Mouse (Mus musculus): ENCODE measurements around the gene Mtcp1. TPM values are rescaled to one million over a fixed set of nuclear protein-coding genes. Genes with fewer than 3 reads are reported as not detected.

Gene Mtcp1
- 11.6 and 13.5 TPM in 2 replicates for polyA plus RNA-seq (2016; fragmentation: Nextera tagmentation; extraction: Ambion mirVana)

GRCm38 (mm10) chrX:75415936-75416785 is at the start of gene Mtcp1, which contains the start of the genes Cmc4 and Brcc3:
Gene Mtcp1, minus strand, starts transcription at chrX:75416588.
Gene Cmc4, minus strand, starts transcription at chrX:75416584.
Gene Brcc3, plus strand, starts transcription at chrX:75416628.
- Histone ChIP-seq H3K4me2 (replicated peaks) (peak within 1 kb of the TSS; percentile 48), H3K4me1 (no peaks in the 10 kb centered on the region), H3K27ac (replicated peaks) (peak within 1 kb of the TSS; percentile 91), H3K4me3 (peak within 1 kb of the TSS; percentile 53), H3K9me3 (no peaks in the 10 kb centered on the region), H3K9ac (replicated peaks) (peak within 1 kb of the TSS; percentile 57), H3K27me3 (no peaks in the 10 kb centered on the region), H3K36me3 (no peaks in the 10 kb centered on the region)
- ATAC-seq (ENCODE audit: low FRiP score, low read depth), result peak; percentile 100
- WGBS, result 21% methylated on average over 50 of the region's 52 CpGs

- no peak for ATAC-seq (ENCODE audit: low FRiP score, low read depth)
- 81% methylated on average over 1 of the region's 1 CpGs for WGBS
These were observed 38.2 kb upstream of the Mtcp1 start for GRCm38 (mm10) chrX:75454597-75454996.

GRCm38 (mm10) chrX:75409711-75410110 is 6.7 kb downstream of the Mtcp1 start:
- no peak for ATAC-seq (ENCODE audit: low FRiP score, low read depth)
- Histone ChIP-seq H3K4me1 (no peaks in the 10 kb centered on the region), H3K4me3 (no peak overlapping the region), H3K4me2 (replicated peaks) (no peak overlapping the region), H3K9ac (replicated peaks) (no peak overlapping the region), H3K27ac (replicated peaks) (no peak overlapping the region), H3K27me3 (no peaks in the 10 kb centered on the region), H3K9me3 (no peaks in the 10 kb centered on the region), H3K36me3 (no peaks in the 10 kb centered on the region)
- WGBS, result 81% methylated on average over 1 of the region's 1 CpGs

More at GRCm38 (mm10) chrX:75454597-75454996, 38.2 kb upstream of the Mtcp1 start:
- no peaks in the 10 kb centered on the region for H3K9me3 ChIP-seq
- no peaks in the 10 kb centered on the region for H3K4me1 ChIP-seq
- no peak overlapping the region for H3K4me3 ChIP-seq
- H3K4me2 ChIP-seq (replicated peaks), result no peak overlapping the region
- H3K27me3 ChIP-seq, result no peaks in the 10 kb centered on the region
- peaks cover 31% of the 10 kb centered on the region for H3K36me3 ChIP-seq
- no peak overlapping the region for H3K27ac ChIP-seq (replicated peaks)
- no peak overlapping the region for H3K9ac ChIP-seq (replicated peaks)

GRCm38 (mm10) chrX:75403350-75403749 is 13.0 kb downstream of the Mtcp1 start:
- no peak overlapping the region for H3K9ac ChIP-seq (replicated peaks)
- no peaks in the 10 kb centered on the region for H3K4me1 ChIP-seq
- no peak for ATAC-seq (ENCODE audit: low FRiP score, low read depth)
- H3K36me3 ChIP-seq, result no peaks in the 10 kb centered on the region
- no peaks in the 10 kb centered on the region for H3K9me3 ChIP-seq
- H3K4me3 ChIP-seq, result no peak overlapping the region
- no peak overlapping the region for H3K27ac ChIP-seq (replicated peaks)
- no peak overlapping the region for H3K4me2 ChIP-seq (replicated peaks)
- H3K27me3 ChIP-seq, result no peaks in the 10 kb centered on the region

- 67% methylated on average over 2 of the region's 2 CpGs for WGBS
- H3K4me1 ChIP-seq, result no peaks in the 10 kb centered on the region
- H3K27ac ChIP-seq (replicated peaks), result no peak overlapping the region
- H3K27me3 ChIP-seq, result no peaks in the 10 kb centered on the region
- ATAC-seq (ENCODE audit: low FRiP score, low read depth), result no peak
- H3K9ac ChIP-seq (replicated peaks), result no peak overlapping the region
- H3K9me3 ChIP-seq, result no peaks in the 10 kb centered on the region
- H3K4me3 ChIP-seq, result no peak overlapping the region
- H3K36me3 ChIP-seq, result no peaks in the 10 kb centered on the region
- no peak overlapping the region for H3K4me2 ChIP-seq (replicated peaks)
These were observed 13.7 kb downstream of the Mtcp1 start for GRCm38 (mm10) chrX:75402668-75403067.

- Histone ChIP-seq H3K9me3 (no peaks in the 10 kb centered on the region), H3K4me2 (replicated peaks) (no peak overlapping the region), H3K27ac (replicated peaks) (no peak overlapping the region), H3K4me1 (no peaks in the 10 kb centered on the region), H3K27me3 (no peaks in the 10 kb centered on the region), H3K9ac (replicated peaks) (no peak overlapping the region), H3K36me3 (no peaks in the 10 kb centered on the region), H3K4me3 (no peak overlapping the region)
- ATAC-seq (ENCODE audit: low FRiP score, low read depth), result no peak
- 90% methylated on average over 1 of the region's 1 CpGs for WGBS
These were observed 16.9 kb downstream of the Mtcp1 start for GRCm38 (mm10) chrX:75399471-75399870.

GRCm38 (mm10) chrX:75382195-75382771 is 34.1 kb downstream of the Mtcp1 start, which contains the start of the genes Fundc2 and F8:
Gene Fundc2, plus strand, starts transcription at chrX:75382399.
Gene F8, minus strand, starts transcription at chrX:75382615.
- WGBS, result 15% methylated on average over 25 of the region's 25 CpGs
- H3K36me3 ChIP-seq, result no peaks in the 10 kb centered on the region
- peak; percentile 97 for ATAC-seq (ENCODE audit: low FRiP score, low read depth)
- H3K9me3 ChIP-seq, result no peaks in the 10 kb centered on the region
- no peaks in the 10 kb centered on the region for H3K4me1 ChIP-seq
- peak within 1 kb of the TSS; percentile 49 for H3K4me3 ChIP-seq
- peak within 1 kb of the TSS; percentile 50 for H3K4me2 ChIP-seq (replicated peaks)
- H3K27ac ChIP-seq (replicated peaks), result no peak within 1 kb of the TSS; the same call in 1 of the 2 replicates
- H3K9ac ChIP-seq (replicated peaks), result peak within 1 kb of the TSS; percentile 47
- no peaks in the 10 kb centered on the region for H3K27me3 ChIP-seq

GRCm38 (mm10) chrX:75381699-75382098 is 34.7 kb downstream of the Mtcp1 start:
- Histone ChIP-seq H3K4me3 (peak overlapping the region; percentile 49), H3K36me3 (no peaks in the 10 kb centered on the region), H3K27ac (replicated peaks) (no peak overlapping the region), H3K4me1 (no peaks in the 10 kb centered on the region), H3K9ac (replicated peaks) (no peak overlapping the region), H3K27me3 (no peaks in the 10 kb centered on the region), H3K4me2 (replicated peaks) (peak overlapping the region; percentile 50), H3K9me3 (no peaks in the 10 kb centered on the region)
- WGBS, result 74% methylated on average over 5 of the region's 5 CpGs
- peak; percentile 50 for ATAC-seq (ENCODE audit: low FRiP score, low read depth)

- 81% methylated on average over 1 of the region's 1 CpGs for WGBS
- ATAC-seq (ENCODE audit: low FRiP score, low read depth), result no peak
- Histone ChIP-seq H3K9me3 (no peaks in the 10 kb centered on the region), H3K27ac (replicated peaks) (no peak overlapping the region), H3K4me3 (no peak overlapping the region), H3K4me1 (no peaks in the 10 kb centered on the region), H3K36me3 (no peaks in the 10 kb centered on the region), H3K9ac (replicated peaks) (no peak overlapping the region), H3K27me3 (no peaks in the 10 kb centered on the region), H3K4me2 (replicated peaks) (no peak overlapping the region)
These were observed 35.2 kb downstream of the Mtcp1 start for GRCm38 (mm10) chrX:75381176-75381575.

- H3K27ac ChIP-seq (replicated peaks), result no peak overlapping the region
- H3K27me3 ChIP-seq, result no peaks in the 10 kb centered on the region
- H3K36me3 ChIP-seq, result no peaks in the 10 kb centered on the region
- no peak overlapping the region for H3K4me2 ChIP-seq (replicated peaks)
- no peak overlapping the region for H3K9ac ChIP-seq (replicated peaks)
- H3K4me3 ChIP-seq, result no peak overlapping the region
- no peaks in the 10 kb centered on the region for H3K9me3 ChIP-seq
- H3K4me1 ChIP-seq, result no peaks in the 10 kb centered on the region
- ATAC-seq (ENCODE audit: low FRiP score, low read depth), result no peak
These were observed 39.6 kb downstream of the Mtcp1 start for GRCm38 (mm10) chrX:75376815-75377214.

- 78% methylated on average over 2 of the region's 2 CpGs for WGBS
- Histone ChIP-seq H3K36me3 (no peaks in the 10 kb centered on the region), H3K4me2 (replicated peaks) (no peak overlapping the region), H3K27ac (replicated peaks) (no peak overlapping the region), H3K4me1 (no peaks in the 10 kb centered on the region), H3K9ac (replicated peaks) (no peak overlapping the region), H3K9me3 (no peaks in the 10 kb centered on the region), H3K27me3 (no peaks in the 10 kb centered on the region), H3K4me3 (no peak overlapping the region)
- ATAC-seq (ENCODE audit: low FRiP score, low read depth), result no peak
These were observed 43.5 kb downstream of the Mtcp1 start for GRCm38 (mm10) chrX:75372666-75373425.

GRCm38 (mm10) chrX:75370197-75370596 is 46.2 kb downstream of the Mtcp1 start:
- no peaks in the 10 kb centered on the region for H3K27me3 ChIP-seq
- no peak overlapping the region for H3K4me2 ChIP-seq (replicated peaks)
- no peaks in the 10 kb centered on the region for H3K9me3 ChIP-seq
- H3K36me3 ChIP-seq, result no peaks in the 10 kb centered on the region
- no peak overlapping the region for H3K9ac ChIP-seq (replicated peaks)
- H3K4me1 ChIP-seq, result no peaks in the 10 kb centered on the region
- no peak for ATAC-seq (ENCODE audit: low FRiP score, low read depth)
- H3K4me3 ChIP-seq, result no peak overlapping the region
- H3K27ac ChIP-seq (replicated peaks), result no peak overlapping the region
